Mouse (Mus musculus) embryonic facial prominence, embryonic 10.5 days (tissue): ENCODE measurements around the gene Slc6a6. TPM values are rescaled to one million over a fixed set of nuclear protein-coding genes. Genes with fewer than 3 reads are reported as not detected.

Experiments used
- DNase-seq: peaks from one replicate; pipeline ENCODE4 v3.0.0-alpha.2; 2017; ENCODE audit warnings: low spot score
- H3K27ac ChIP-seq: fragments of 300-500 bp; sonication (generic); replicated peaks from 2 replicates; pipeline ENCODE4 v1.5.1; 2016; ENCODE audit warnings: mild to moderate bottlenecking
- H3K27me3 ChIP-seq: fragments of 300-500 bp; sonication (generic); replicated peaks from 2 replicates; pipeline ENCODE4 v1.6.1; 2016; ENCODE audit warnings: low read depth, mild to moderate bottlenecking; ENCODE audit not compliant: poor library complexity, severe bottlenecking
- H3K36me3 ChIP-seq: fragments of 300-500 bp; sonication (generic); replicated peaks from 2 replicates; pipeline ENCODE4 v1.6.1; 2016; ENCODE audit warnings: mild to moderate bottlenecking, moderate library complexity
- H3K4me1 ChIP-seq: fragments of 300-500 bp; sonication (generic); 2 replicates; pipeline ENCODE4 v1.6.1; 2016
- H3K4me3 ChIP-seq: fragments of 300-500 bp; sonication (generic); 2 replicates; pipeline ENCODE4 v1.5.1; 2016; ENCODE audit warnings: mild to moderate bottlenecking, moderate library complexity
- H3K9me3 ChIP-seq: fragments of 300-500 bp; sonication (generic); 2 replicates; pipeline ENCODE4 v1.6.1; 2016; ENCODE audit warnings: mild to moderate bottlenecking
- WGBS: fragments of 180-500 bp; shearing (Covaris S2); methylation state at CpG from one replicate; pipeline ENCODE4 v1.1.7; 2016; 5-methylcytosine and 5-hydroxymethylcytosine counted together
- polyA plus RNA-seq: library from polyadenylated mRNA; unstranded; fragments of >200 nt; fragmentation: Nextera tagmentation; extraction: Ambion mirVana; gene quantifications from 2 replicates; pipeline ENCODE4 v1.2.1, GENCODE M21; 2016

Slc6a6 gene
- polyA plus RNA-seq, 1 experiment from 2014 or later = 55.5 TPM

DNA sequence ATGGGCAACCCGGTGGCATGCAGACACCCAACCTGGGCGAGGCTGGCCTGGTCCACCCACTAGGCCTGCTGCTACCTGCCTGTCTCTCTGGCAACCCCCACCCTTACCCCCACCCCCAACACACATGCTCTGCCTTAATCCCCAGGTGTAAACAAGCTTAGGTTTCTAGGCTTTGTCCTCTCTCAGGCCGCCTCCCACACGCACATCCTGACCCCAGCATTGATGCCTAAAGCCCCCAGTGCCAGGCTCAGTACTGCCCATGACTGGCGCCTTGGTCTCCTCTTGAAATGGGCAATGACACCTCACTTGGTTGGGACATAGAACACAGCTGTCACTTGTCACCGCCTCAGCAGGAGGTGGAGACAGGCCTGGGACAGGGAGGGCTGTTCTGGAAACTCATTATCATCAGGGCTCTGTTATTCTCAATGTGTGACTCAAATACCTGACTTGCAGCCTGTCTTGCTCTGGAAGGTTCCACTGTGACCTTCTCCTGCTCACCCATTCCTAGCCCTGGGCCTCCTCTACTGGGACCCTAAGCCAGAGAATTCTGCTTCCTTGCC, 27.9 kb upstream of the Slc6a6 start:
- no peak for DNase-seq
- Histone ChIP-seq H3K4me1 (peaks cover 17% of the 10 kb centered on the region), H3K9me3 (no peaks in the 10 kb centered on the region), H3K27me3 (no peaks in the 10 kb centered on the region), H3K4me3 (no peak overlapping the region), H3K27ac (peak overlapping the region; percentile 25; the same call in 1 of the 2 replicates), H3K36me3 (no peaks in the 10 kb centered on the region)
- 50% methylated on average over 6 of the region's 6 CpGs for WGBS

DNA sequence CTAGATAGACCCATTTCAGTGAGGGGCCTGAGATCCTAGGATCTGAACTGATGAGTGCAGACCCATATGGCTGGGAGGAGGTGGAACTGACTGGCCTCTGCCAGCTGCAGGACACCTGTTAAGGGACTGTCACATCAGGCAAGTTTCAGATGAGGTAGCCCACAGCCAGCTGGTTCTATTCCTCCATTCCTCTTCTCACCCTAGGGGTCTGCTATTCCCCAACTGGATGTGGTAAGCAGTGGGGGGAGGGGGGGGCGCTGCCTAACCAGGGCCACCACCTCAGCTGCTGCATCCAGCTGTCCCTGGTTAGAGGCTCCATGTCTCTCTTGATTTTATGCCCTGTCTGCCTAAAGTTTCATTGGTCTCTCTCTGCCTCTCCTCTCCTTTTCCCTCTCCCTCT, 25.6 kb upstream of the Slc6a6 start:
- Histone ChIP-seq H3K4me3 (no peak overlapping the region), H3K27ac (no peak overlapping the region), H3K4me1 (peaks cover 17% of the 10 kb centered on the region), H3K36me3 (no peaks in the 10 kb centered on the region), H3K27me3 (no peaks in the 10 kb centered on the region), H3K9me3 (no peaks in the 10 kb centered on the region)
- DNase-seq = no peak
- WGBS = 60% methylated on average over 1 of the region's 1 CpGs

DNA sequence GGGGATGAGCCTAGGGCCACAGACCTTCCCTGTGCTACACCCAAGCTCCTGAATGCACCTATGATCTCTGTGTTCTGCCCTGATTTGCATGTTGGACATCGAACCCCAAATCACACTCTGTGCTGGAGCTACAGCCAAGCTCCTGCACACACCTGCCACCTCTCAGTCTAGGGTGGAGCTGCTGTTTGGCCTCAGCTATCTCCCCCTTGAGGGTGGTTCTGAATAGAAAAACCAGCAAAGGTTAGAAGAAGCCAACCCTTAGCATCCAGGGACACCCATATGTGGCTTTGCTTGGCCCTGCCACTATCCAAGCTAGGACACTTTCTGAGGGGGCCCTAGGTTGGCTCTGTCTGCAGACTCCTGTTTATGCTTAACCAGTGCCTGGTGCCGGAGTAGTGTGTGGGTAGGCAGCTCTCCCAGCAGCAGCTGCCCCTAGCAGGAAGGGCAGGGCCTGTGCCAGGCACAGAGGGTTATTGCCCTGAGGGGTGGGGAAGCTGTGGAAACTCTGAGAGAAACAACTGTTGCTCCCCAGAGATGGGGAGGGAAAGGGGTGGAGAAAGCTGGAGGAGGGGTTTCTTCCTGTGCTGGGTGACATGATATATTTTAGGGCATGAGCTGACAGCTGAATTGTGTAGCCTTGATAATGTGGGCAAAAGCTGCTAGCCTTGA, 23.9 kb upstream of the Slc6a6 start:
- Histone ChIP-seq H3K27me3 (no peaks in the 10 kb centered on the region), H3K9me3 (no peaks in the 10 kb centered on the region), H3K4me3 (no peak overlapping the region), H3K4me1 (peaks cover 21% of the 10 kb centered on the region), H3K27ac (peak overlapping the region; percentile 48), H3K36me3 (no peaks in the 10 kb centered on the region)
- no peak for DNase-seq
- WGBS = 65% methylated on average over 2 of the region's 2 CpGs

DNA sequence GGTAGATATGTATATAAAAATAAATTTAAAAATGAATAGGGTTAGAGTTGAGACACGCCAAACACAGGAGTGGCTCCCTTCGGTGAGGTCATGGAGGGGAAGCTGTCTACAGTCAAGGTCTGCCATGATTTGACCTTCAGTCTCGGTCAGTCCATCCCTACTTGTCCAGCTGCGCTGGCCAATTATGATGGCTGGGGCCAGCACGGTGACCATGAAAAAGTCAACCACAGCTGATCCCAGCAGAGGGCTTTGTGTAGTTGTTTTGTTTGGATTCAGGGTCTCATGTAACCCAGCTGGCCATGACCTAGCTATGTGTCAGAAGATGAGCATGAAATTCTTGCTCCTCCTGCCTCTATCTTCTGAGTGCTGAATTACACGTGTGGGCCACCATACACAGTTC, 21.6 kb upstream of the Slc6a6 start:
- no peaks in the 10 kb centered on the region for H3K27me3 ChIP-seq
- no peaks in the 10 kb centered on the region for H3K36me3 ChIP-seq
- no peaks in the 10 kb centered on the region for H3K9me3 ChIP-seq
- peaks cover 14% of the 10 kb centered on the region for H3K4me1 ChIP-seq
- H3K27ac ChIP-seq = no peak overlapping the region; the same call in 1 of the 2 replicates
- no peak for DNase-seq
- H3K4me3 ChIP-seq = no peak overlapping the region
- 82% methylated on average over 6 of the region's 6 CpGs for WGBS

DNA sequence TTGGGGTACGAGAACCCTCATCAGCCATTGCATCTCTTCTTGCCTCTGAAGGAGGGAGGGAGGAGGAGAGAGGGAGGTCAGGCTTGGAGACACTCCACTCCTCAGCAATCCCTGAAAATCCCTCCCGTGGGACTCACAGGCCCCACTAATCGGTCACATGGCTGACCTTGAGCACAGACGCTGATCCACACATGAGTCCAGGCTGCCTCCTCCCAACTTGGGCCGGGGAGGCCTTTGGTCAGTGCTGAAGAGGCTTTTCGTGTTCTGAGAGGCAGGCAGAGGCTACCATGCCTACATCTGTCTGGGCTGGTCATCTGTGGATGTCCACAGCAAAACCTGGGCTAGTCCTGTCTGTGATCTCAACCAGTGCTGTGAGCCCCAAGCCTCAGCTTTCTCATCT, 20.2 kb upstream of the Slc6a6 start:
- Histone ChIP-seq H3K36me3 (no peaks in the 10 kb centered on the region), H3K4me1 (peaks cover 15% of the 10 kb centered on the region), H3K4me3 (no peak overlapping the region), H3K27ac (no peak overlapping the region), H3K9me3 (no peaks in the 10 kb centered on the region), H3K27me3 (no peaks in the 10 kb centered on the region)
- DNase-seq = no peak
- 80% methylated on average over 6 of the region's 6 CpGs for WGBS

DNA sequence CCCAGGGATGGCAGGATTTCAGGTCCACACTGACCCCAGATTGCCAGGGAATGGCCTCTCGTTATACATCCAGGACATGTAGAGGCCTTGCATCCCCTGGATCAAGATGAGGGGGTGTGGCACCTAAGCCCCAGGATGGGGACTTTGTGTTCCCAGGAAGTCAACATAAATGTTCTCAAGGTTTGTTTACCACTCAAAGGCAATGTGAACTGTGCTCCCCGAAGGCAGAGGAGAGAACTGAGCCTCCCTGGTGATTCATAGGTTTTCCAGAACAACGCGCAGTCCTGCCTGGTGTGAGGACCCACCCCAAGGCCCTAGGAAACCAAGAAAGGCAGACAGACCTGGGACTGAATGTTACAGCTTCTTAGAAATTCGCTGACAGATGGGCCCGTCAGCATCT, 18.6 kb upstream of the Slc6a6 start:
- no peaks in the 10 kb centered on the region for H3K27me3 ChIP-seq
- H3K36me3 ChIP-seq = no peaks in the 10 kb centered on the region
- H3K4me3 ChIP-seq = no peak overlapping the region
- 87% methylated on average over 6 of the region's 6 CpGs for WGBS
- H3K27ac ChIP-seq = no peak overlapping the region
- H3K4me1 ChIP-seq = peaks cover 14% of the 10 kb centered on the region
- no peaks in the 10 kb centered on the region for H3K9me3 ChIP-seq
- DNase-seq = no peak

DNA sequence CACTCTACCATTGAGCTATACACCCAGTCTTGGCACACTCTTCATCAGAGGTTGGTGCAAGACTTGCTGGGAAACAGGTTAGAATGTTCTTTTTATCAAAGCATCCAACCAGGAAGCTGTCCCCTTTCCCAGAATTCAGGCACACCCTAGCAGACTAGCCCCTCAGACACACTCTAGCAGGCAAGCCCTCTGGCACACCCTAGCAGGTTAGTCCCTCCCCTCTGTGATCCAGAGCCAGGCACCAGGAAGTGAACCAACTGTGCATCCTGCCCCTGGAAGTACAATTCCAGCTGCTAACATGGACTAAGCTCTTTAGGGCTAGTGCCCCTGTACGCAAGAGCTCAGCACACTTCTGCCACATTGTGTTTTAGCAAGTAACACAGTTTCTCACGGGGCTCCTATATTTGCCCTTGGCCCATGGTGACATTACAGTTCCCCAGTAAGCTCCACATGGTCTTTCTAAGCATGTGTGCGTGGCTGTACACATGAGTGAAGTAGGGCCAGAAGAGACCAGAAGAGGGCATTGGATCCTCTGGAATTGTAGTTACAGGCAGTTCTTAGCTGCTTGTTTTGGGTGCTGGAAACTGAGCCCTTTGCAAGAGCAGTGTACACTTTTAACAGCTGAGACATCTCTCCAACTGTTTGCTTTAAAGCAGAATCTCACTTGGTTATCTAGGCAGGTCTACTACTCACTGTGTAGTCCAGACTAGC, 17.7 kb upstream of the Slc6a6 start:
- Histone ChIP-seq H3K4me1 (peaks cover 13% of the 10 kb centered on the region; the same call in 1 of the 2 replicates), H3K9me3 (no peaks in the 10 kb centered on the region), H3K4me3 (no peak overlapping the region), H3K27me3 (no peaks in the 10 kb centered on the region), H3K36me3 (no peaks in the 10 kb centered on the region), H3K27ac (no peak overlapping the region; the same call in 1 of the 2 replicates)
- no peak for DNase-seq
- 85% methylated on average over 3 of the region's 3 CpGs for WGBS

DNA sequence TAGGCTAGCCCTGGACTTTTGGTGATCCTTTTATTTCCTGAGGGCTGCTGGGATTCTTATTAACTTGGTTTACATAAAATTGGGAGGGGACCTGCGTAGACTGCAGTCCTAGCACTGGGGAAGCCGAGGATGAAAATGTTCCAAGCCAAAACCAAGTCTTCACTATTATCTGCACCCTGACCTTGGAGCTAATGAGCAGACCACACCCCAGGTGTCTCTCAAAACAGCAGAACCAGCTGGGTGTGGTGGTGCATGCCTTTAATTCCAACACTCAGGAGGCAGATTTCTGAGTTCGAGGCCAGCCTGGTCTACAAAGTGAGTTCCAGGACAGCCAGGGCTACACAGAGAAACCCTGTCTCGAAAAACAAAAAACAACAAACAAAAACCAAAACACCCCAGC, 16.7 kb upstream of the Slc6a6 start:
- Histone ChIP-seq H3K4me3 (no peak overlapping the region), H3K27me3 (no peaks in the 10 kb centered on the region), H3K4me1 (peaks cover 13% of the 10 kb centered on the region; the same call in 1 of the 2 replicates), H3K9me3 (no peaks in the 10 kb centered on the region), H3K36me3 (no peaks in the 10 kb centered on the region), H3K27ac (no peak overlapping the region)
- DNase-seq = no peak
- WGBS = 91% methylated on average over 4 of the region's 4 CpGs

DNA sequence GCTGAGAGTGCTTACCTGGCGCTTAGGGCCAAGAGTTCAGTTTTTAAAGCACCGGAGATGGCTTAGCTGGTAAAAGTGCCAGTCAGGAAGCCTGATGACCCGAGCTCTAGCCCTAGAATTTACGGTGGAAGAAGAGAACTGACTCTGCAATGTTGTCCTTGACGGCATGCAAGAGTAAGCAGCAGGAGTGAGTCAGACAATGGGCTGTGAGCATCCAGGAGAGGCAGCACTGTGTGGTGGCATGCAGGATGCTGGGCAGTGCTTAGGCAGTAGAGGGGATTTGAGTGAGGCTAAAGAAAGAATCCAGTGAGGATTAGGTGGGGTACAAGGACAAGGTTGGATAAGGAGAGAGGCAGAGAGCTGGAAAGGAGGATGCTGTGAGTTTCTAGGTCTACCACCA, 15.6 kb upstream of the Slc6a6 start:
- Histone ChIP-seq H3K27ac (no peak overlapping the region), H3K27me3 (no peaks in the 10 kb centered on the region), H3K4me3 (no peak overlapping the region), H3K4me1 (peaks cover 13% of the 10 kb centered on the region; the same call in 1 of the 2 replicates), H3K36me3 (no peaks in the 10 kb centered on the region), H3K9me3 (no peaks in the 10 kb centered on the region)
- 56% methylated on average over 5 of the region's 5 CpGs for WGBS
- no peak for DNase-seq

DNA sequence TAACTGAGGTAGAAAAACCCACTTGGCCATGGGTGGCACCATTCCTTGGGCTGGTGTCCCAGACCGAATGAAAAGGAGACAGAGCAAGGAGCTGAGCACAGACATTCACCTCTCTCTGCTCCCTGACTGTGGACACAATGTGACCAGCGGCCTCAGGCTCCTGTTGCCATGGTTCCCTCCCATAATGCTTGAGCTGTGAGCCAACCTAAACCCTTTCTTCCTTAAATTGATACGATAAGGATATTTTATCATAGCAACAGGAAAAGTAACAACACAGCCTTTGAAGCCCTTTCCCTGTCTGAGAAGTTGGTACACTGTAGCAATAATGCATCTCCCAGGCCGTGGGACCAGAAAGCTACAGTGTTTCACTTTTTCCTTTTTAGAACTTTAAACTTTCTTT, 14.6 kb upstream of the Slc6a6 start:
- H3K4me3 ChIP-seq = no peak overlapping the region
- H3K4me1 ChIP-seq = peaks cover 9% of the 10 kb centered on the region; the same call in 1 of the 2 replicates
- DNase-seq = no peak
- no peaks in the 10 kb centered on the region for H3K36me3 ChIP-seq
- H3K27me3 ChIP-seq = no peaks in the 10 kb centered on the region
- WGBS = 58% methylated on average over 4 of the region's 4 CpGs
- H3K27ac ChIP-seq = no peak overlapping the region
- no peaks in the 10 kb centered on the region for H3K9me3 ChIP-seq

DNA sequence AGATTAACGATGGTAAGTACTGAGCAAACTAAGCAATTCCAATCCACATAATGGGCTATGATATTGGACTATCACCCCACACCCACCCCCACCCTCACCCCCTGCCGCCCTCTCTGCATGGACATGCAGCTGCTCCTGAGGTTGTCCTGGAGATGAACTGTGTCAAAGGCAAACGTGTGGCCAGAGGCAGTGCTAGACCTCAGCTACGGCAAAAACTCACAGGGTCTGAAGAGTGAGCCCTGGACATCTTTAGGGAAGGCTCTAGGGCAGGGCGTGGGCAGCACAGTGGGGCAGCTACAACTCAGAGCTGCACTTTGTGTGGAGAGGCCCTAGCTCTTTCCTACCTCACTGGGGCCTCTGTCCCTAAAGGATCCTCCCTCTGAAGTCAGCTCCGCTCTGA, 13.6 kb upstream of the Slc6a6 start:
- no peaks in the 10 kb centered on the region for H3K27me3 ChIP-seq
- no peak for DNase-seq
- no peaks in the 10 kb centered on the region for H3K9me3 ChIP-seq
- no peak overlapping the region for H3K4me3 ChIP-seq
- no peak overlapping the region for H3K27ac ChIP-seq
- 61% methylated on average over 6 of the region's 6 CpGs for WGBS
- no peaks in the 10 kb centered on the region for H3K36me3 ChIP-seq
- peaks cover 18% of the 10 kb centered on the region for H3K4me1 ChIP-seq

DNA sequence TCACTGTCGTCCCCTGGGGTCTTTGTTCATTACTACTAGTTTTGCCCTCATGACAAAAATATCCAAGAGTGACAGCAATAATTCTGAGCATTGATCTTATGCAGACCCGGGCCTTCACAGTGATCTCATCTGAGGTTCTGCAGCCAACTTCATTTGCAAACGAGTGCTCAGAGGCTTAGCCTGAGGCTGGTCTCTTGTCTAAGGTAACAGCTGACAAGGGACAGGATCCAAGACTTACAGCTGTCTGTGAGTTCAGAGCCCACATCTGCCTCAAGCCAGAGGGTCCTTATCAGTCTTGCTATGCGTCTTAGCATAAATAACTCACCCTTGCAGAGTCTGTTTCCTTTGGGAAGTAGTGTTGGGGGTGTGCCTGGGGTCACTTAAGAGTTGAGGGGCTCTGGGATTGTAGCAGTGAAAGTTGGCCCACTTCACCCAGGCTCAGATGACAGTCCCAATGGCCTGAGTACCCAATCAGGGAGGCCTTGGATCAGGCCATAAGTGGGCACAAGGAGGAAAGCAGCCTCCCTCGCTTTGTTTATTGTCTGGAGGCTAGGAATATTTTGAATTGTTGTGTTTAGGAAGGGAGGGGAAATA, 9.0 kb upstream of the Slc6a6 start:
- H3K4me3 ChIP-seq = no peak overlapping the region
- no peaks in the 10 kb centered on the region for H3K9me3 ChIP-seq
- H3K27me3 ChIP-seq = no peaks in the 10 kb centered on the region
- no peaks in the 10 kb centered on the region for H3K36me3 ChIP-seq
- 43% methylated on average over 5 of the region's 5 CpGs for WGBS
- H3K27ac ChIP-seq = no peak overlapping the region; the same call in 1 of the 2 replicates
- DNase-seq = no peak
- H3K4me1 ChIP-seq = peaks cover 18% of the 10 kb centered on the region
